ENCODE assay signal across 8 mouse cellular contexts in genomic region chr2:124858504-124858903, GRCm38 (mm10).
A peak's percentile ranks its signal among the peaks of the same experiment; 100 is the strongest.
DNase-seq lines count a peak whose midpoint lies in the region; ATAC-seq and TF ChIP-seq lines count a peak whose summit lies in the region.
"Had no signal": no experiment of that assay in that cellular context is flagged by ENCODE, and none has a peak within 500 bp of the region (broad histone marks: within the 10 kb centered on the region; RNA-seq: fewer than 3 reads in every experiment).

No protein-coding gene starts in this region.

- H3K9ac ChIP-seq in lung, embryonic 14.5 days, result no peak overlapping the region

- no peak; the same call in 1 of the 2 replicates for TF ChIP-seq CTCF in kidney, adult 2 months (conservative IDR thresholded peaks at IDR 0.05; ENCODE audit: insufficient read depth, insufficient read length, low read depth, low read length)
- TF ChIP-seq CTCF in lung, embryonic 14.5 days (IDR thresholded peaks at IDR 0.05; ENCODE audit: low read depth), result 0 out of 2 replicates have a peak, but pooled peaks have one; percentile 2

- H3K27me3 ChIP-seq in kidney, adult 2 months (replicated peaks; ENCODE audit: control insufficient read depth, insufficient read depth, low read length), result no peaks in the 10 kb centered on the region
- no peaks in the 10 kb centered on the region for H3K27me3 ChIP-seq in lung, embryonic 14.5 days (ENCODE audit: insufficient read depth, low read length)

- no peak overlapping the region for H3K4me2 ChIP-seq in lung, embryonic 14.5 days

- H3K4me3 ChIP-seq in kidney, adult 2 months (ENCODE audit: insufficient read depth, low read depth, low read length), result no peak overlapping the region
- no peak overlapping the region for H3K4me3 ChIP-seq in lung, embryonic 14.5 days (ENCODE audit: low read depth, low read length)
- H3K4me3 ChIP-seq: left cerebral cortex, adult 2 months had no signal

- no peaks in the 10 kb centered on the region for H3K36me3 ChIP-seq in kidney, adult 2 months (ENCODE audit: control insufficient read depth, insufficient read depth, low read length)
- no peaks in the 10 kb centered on the region for H3K36me3 ChIP-seq in lung, embryonic 14.5 days (ENCODE audit: insufficient read depth)

- no peaks in the 10 kb centered on the region for H3K9me3 ChIP-seq in lung, embryonic 14.5 days (ENCODE audit: low read depth, low read length)

- no peak for TF ChIP-seq POLR2A in kidney, adult 2 months (IDR thresholded peaks at IDR 0.05; ENCODE audit: low read depth, low read length)

- DNase-seq in 3134 (ENCODE audit: extremely low read depth, insufficient read length, low spot score), result peak; percentile 88
- DNase-seq in Muller cell, postnatal 12 days (ENCODE audit: inconsistent ontology term), result peak; percentile 88
- DNase-seq in gastrocnemius, postnatal 25 days, result peak; percentile 72
- DNase-seq in kidney, adult 2 months, result peak; percentile 94
- DNase-seq in lung, embryonic 14.5 days, result peak; percentile 77
- DNase-seq in thymus, postnatal 25 days, result no peak
- no peak for DNase-seq in neural tube, embryonic 10.5 days (ENCODE audit: extremely low spot score, low spot score)

- 0 out of 2 replicates have a peak overlapping the region, but pooled peaks have one; percentile 21 for H3K27ac ChIP-seq in kidney, adult 2 months (ENCODE audit: insufficient read depth, low read depth, low read length)
- no peak overlapping the region for H3K27ac ChIP-seq in lung, embryonic 14.5 days (ENCODE audit: low read depth)
- H3K27ac ChIP-seq: left cerebral cortex, adult 2 months had no signal

- H3K4me1 ChIP-seq in kidney, adult 2 months (ENCODE audit: control insufficient read depth, insufficient read depth, low read length), result no peaks in the 10 kb centered on the region
- H3K4me1 ChIP-seq in lung, embryonic 14.5 days (ENCODE audit: insufficient read depth), result no peaks in the 10 kb centered on the region

- peak; percentile 85 for ATAC-seq in lung, embryonic 14.5 days (ENCODE audit: insufficient read depth)

- 51% methylated on average over 3 of the region's 3 CpGs for WGBS in kidney, adult 2 months
- 52% methylated on average over 3 of the region's 3 CpGs for WGBS in lung, embryonic 14.5 days

Comparison
In these comparisons a context has a peak if more than half of its experiments do, and no peak if none do; other contexts are left out.
1. DNase-seq: peak in 3134 (single experiment), Muller cell, postnatal 12 days (single experiment), gastrocnemius, postnatal 25 days (single experiment), kidney, adult 2 months (single experiment) and lung, embryonic 14.5 days (single experiment); none in thymus, postnatal 25 days (single experiment) and neural tube, embryonic 10.5 days (single experiment).